Mouse (Mus musculus): ENCODE results near the gene Gm20390.

DNA sequence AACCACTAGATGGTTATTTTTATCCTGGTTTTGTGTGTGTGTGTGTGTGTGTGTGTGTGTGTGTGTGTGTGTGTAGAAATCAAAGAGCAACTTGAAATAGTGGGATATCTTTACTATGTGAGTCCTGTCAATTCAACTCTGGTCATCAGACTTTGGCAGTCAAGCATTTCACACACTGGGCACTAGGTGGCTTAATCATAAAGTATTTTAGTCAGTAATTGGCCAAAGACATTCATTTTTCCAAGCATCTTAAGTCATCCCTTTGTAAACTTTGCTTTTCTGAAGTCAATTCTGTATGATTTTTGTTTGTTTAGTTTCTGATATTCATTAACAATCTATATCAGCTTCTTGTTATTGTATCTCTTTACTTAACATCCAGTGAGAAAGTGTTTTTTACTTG is 39.0 kb downstream of the Gm20390 start:
- TF ChIP-seq GATA1 (IDR thresholded peaks at IDR 0.05; ENCODE audit: low read length), result no peak
- TF ChIP-seq TAL1 (IDR thresholded peaks at IDR 0.05; ENCODE audit: low read length), result no peak

Measured in erythroblast, embryonic 14.5 days (primary cell).